Mouse (Mus musculus) stomach, embryonic 14.5 days (tissue): ENCODE results near the gene Vps16. TPM values are rescaled to one million over a fixed set of nuclear protein-coding genes. Genes with fewer than 3 reads are reported as not detected.

ENCODE experiments used
- ATAC-seq: fragments of 200-750 bp; cut with Nextera tagmentation; 2 replicates; pipeline ENCODE4 v1.8.0; 2017; ENCODE audit warnings: low read depth, moderate TSS enrichment; ENCODE audit not compliant: insufficient number of reproducible peaks, insufficient read depth, low FRiP score
- H3K27ac ChIP-seq: fragments of 300-500 bp; sonication (generic); 2 replicates; pipeline ENCODE4 v1.5.1; 2014; ENCODE audit warnings: mild to moderate bottlenecking, low read length, moderate library complexity, mixed read lengths
- H3K27me3 ChIP-seq: fragments of 300-500 bp; sonication (generic); 2 replicates; pipeline ENCODE4 v1.6.1; 2014; ENCODE audit warnings: low read length, control low read depth, mixed read lengths; ENCODE audit not compliant: control insufficient read depth, insufficient read depth
- H3K36me3 ChIP-seq: fragments of 300-500 bp; sonication (generic); 2 replicates; pipeline ENCODE4 v1.6.1; 2014; ENCODE audit warnings: mild to moderate bottlenecking, control low read depth, low read length, moderate library complexity, mixed read lengths; ENCODE audit not compliant: control insufficient read depth, insufficient read depth
- H3K4me1 ChIP-seq: fragments of 300-500 bp; sonication (generic); 2 replicates; pipeline ENCODE4 v1.6.1; 2014; ENCODE audit warnings: low read length, control low read depth, mixed read lengths; ENCODE audit not compliant: control insufficient read depth, insufficient read depth
- H3K4me2 ChIP-seq: fragments of 300-500 bp; sonication (generic); replicated peaks from 2 replicates; pipeline ENCODE4 v1.6.1; 2014; ENCODE audit warnings: low read depth, low read length, control low read depth
- H3K4me3 ChIP-seq: fragments of 300-500 bp; sonication (generic); 2 replicates; pipeline ENCODE4 v1.5.1; 2014; ENCODE audit warnings: low read depth, low read length, control low read depth
- H3K9ac ChIP-seq: fragments of 300-500 bp; sonication (generic); replicated peaks from 2 replicates; pipeline ENCODE4 v1.6.1; 2014; ENCODE audit warnings: low read depth, mild to moderate bottlenecking, control low read depth, low read length, moderate library complexity, mixed read lengths
- H3K9me3 ChIP-seq: fragments of 300-500 bp; sonication (generic); 2 replicates; pipeline ENCODE4 v1.6.1; 2016; ENCODE audit warnings: low read depth, low read length, control low read depth; ENCODE audit not compliant: control insufficient read depth
- WGBS: fragments of 180-500 bp; shearing (Covaris S2); extraction: QIAGEN DNeasy Blood & Tissue Kit; methylation state at CpG from one replicate; pipeline ENCODE4 v1.1.7; 2014; 5-methylcytosine and 5-hydroxymethylcytosine counted together
- polyA plus RNA-seq: library from polyadenylated mRNA; unstranded; fragments of >200 nt; fragmentation: Nextera tagmentation; extraction: Ambion mirVana; gene quantifications from 2 replicates; pipeline ENCODE4 v1.2.1, GENCODE M21; 2014

Vps16 gene
- polyA plus RNA-seq, 1 experiment from 2014 or later = 71.3 TPM

- WGBS = 87% methylated on average over 3 of the region's 3 CpGs
Observed at GRCm38 (mm10) chr2:130457871-130458270, 33.7 kb downstream of the Vps16 start.

GRCm38 (mm10) chr2:130459576-130459975, 35.4 kb downstream of the Vps16 start:
- no peaks in the 10 kb centered on the region for H3K36me3 ChIP-seq
- H3K27ac ChIP-seq = no peak overlapping the region
- no peak overlapping the region for H3K9ac ChIP-seq
- H3K4me2 ChIP-seq = no peak overlapping the region
- no peaks in the 10 kb centered on the region for H3K27me3 ChIP-seq
- WGBS = 89% methylated on average over 3 of the region's 3 CpGs
- H3K4me1 ChIP-seq = 0 out of 2 replicates have a peak, but pooled peaks cover 11% of the 10 kb centered on the region
- no peaks in the 10 kb centered on the region for H3K9me3 ChIP-seq
- no peak for ATAC-seq
- no peak overlapping the region for H3K4me3 ChIP-seq

More at GRCm38 (mm10) chr2:130457871-130458270, 33.7 kb downstream of the Vps16 start:
- Histone ChIP-seq H3K4me2 (no peak overlapping the region), H3K27ac (no peak overlapping the region), H3K4me3 (no peak overlapping the region), H3K36me3 (no peaks in the 10 kb centered on the region), H3K9me3 (no peaks in the 10 kb centered on the region), H3K4me1 (0 out of 2 replicates have a peak, but pooled peaks cover 11% of the 10 kb centered on the region), H3K9ac (no peak overlapping the region), H3K27me3 (no peaks in the 10 kb centered on the region)
- ATAC-seq = no peak

GRCm38 (mm10) chr2:130461287-130462071, 37.3 kb downstream of the Vps16 start:
- 37% methylated on average over 15 of the region's 15 CpGs for WGBS
- Histone ChIP-seq H3K4me3 (no peak overlapping the region), H3K4me1 (0 out of 2 replicates have a peak, but pooled peaks cover 9% of the 10 kb centered on the region), H3K9me3 (no peaks in the 10 kb centered on the region), H3K4me2 (no peak overlapping the region), H3K27ac (no peak overlapping the region), H3K36me3 (no peaks in the 10 kb centered on the region), H3K9ac (no peak overlapping the region), H3K27me3 (no peaks in the 10 kb centered on the region)
- no peak for ATAC-seq

GRCm38 (mm10) chr2:130466438-130466837, 42.3 kb downstream of the Vps16 start:
- no peak for ATAC-seq
- WGBS = 79% methylated on average over 1 of the region's 1 CpGs
- H3K36me3 ChIP-seq = no peaks in the 10 kb centered on the region

GRCm38 (mm10) chr2:130469366-130469765, 45.2 kb downstream of the Vps16 start:
- 58% methylated on average over 4 of the region's 4 CpGs for WGBS
- Histone ChIP-seq H3K27me3 (no peaks in the 10 kb centered on the region), H3K27ac (no peak overlapping the region), H3K36me3 (no peaks in the 10 kb centered on the region), H3K9me3 (no peaks in the 10 kb centered on the region), H3K4me1 (no peaks in the 10 kb centered on the region), H3K9ac (no peak overlapping the region), H3K4me2 (no peak overlapping the region), H3K4me3 (no peak overlapping the region)
- ATAC-seq = no peak

More at GRCm38 (mm10) chr2:130466438-130466837, 42.3 kb downstream of the Vps16 start:
- H3K4me1 ChIP-seq = 0 out of 2 replicates have a peak, but pooled peaks cover 4% of the 10 kb centered on the region
- H3K9ac ChIP-seq = no peak overlapping the region
- no peak overlapping the region for H3K4me3 ChIP-seq
- no peaks in the 10 kb centered on the region for H3K9me3 ChIP-seq
- no peak overlapping the region for H3K4me2 ChIP-seq
- H3K27me3 ChIP-seq = no peaks in the 10 kb centered on the region
- H3K27ac ChIP-seq = no peak overlapping the region

GRCm38 (mm10) chr2:130469935-130470334, 45.8 kb downstream of the Vps16 start:
- Histone ChIP-seq H3K4me1 (no peaks in the 10 kb centered on the region), H3K4me2 (no peak overlapping the region), H3K4me3 (no peak overlapping the region), H3K9me3 (no peaks in the 10 kb centered on the region), H3K27me3 (no peaks in the 10 kb centered on the region), H3K27ac (no peak overlapping the region), H3K9ac (no peak overlapping the region), H3K36me3 (no peaks in the 10 kb centered on the region)
- 76% methylated on average over 2 of the region's 2 CpGs for WGBS
- no peak; the same call in 1 of the 2 replicates for ATAC-seq

GRCm38 (mm10) chr2:130472908-130473510, 48.9 kb downstream of the Vps16 start:
- ATAC-seq = no peak
- H3K27ac ChIP-seq = no peak overlapping the region
- H3K9ac ChIP-seq = no peak overlapping the region
- WGBS = 72% methylated on average over 8 of the region's 8 CpGs
- H3K4me3 ChIP-seq = no peak overlapping the region
- no peaks in the 10 kb centered on the region for H3K36me3 ChIP-seq
- H3K4me1 ChIP-seq = no peaks in the 10 kb centered on the region
- H3K4me2 ChIP-seq = no peak overlapping the region
- no peaks in the 10 kb centered on the region for H3K27me3 ChIP-seq
- no peaks in the 10 kb centered on the region for H3K9me3 ChIP-seq

- Histone ChIP-seq H3K36me3 (no peaks in the 10 kb centered on the region), H3K4me3 (no peak overlapping the region), H3K9me3 (no peaks in the 10 kb centered on the region), H3K9ac (no peak overlapping the region), H3K27me3 (no peaks in the 10 kb centered on the region), H3K27ac (no peak overlapping the region), H3K4me2 (no peak overlapping the region), H3K4me1 (no peaks in the 10 kb centered on the region)
- ATAC-seq = no peak
- 95% methylated on average over 11 of the region's 11 CpGs for WGBS
Observed at GRCm38 (mm10) chr2:130475764-130476163, 51.6 kb downstream of the Vps16 start.
